Mouse (Mus musculus) lung, postnatal 36 days (tissue): ENCODE results near the gene Aipl1.

Source experiments
- DNase-seq: peaks from one replicate; pipeline ENCODE4 v3.0.0; 2022; ENCODE audit warnings: mixed read lengths

Gene Aipl1

GRCm38 (mm10) chr11:72049171-72049759, 12.0 kb upstream of the Aipl1 start:
- no peak for DNase-seq

GRCm38 (mm10) chr11:72048730-72049129, 11.4 kb upstream of the Aipl1 start:
- DNase-seq, result no peak

GRCm38 (mm10) chr11:72044231-72044630, 6.9 kb upstream of the Aipl1 start:
- DNase-seq, result no peak

DNA sequence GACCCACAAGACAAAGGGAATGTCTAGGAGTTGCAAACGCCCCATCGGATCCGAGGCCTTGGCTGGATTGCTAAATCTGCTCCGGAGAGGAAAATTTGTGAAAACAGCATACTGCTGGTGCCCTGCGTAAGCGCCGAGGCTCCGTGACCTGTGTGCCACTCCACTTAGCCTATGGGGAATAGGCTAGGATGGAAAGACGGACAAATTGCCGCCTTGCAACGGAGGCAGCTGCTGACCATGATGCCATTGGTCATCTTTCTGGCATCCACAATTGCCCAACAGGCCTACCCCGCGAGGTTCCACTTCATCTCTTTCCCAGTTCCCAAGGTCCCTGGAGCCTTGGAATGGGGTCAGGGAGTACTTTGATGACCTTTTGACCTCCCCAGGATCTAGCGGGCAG, 5.3 kb upstream of the Aipl1 start:
- no peak for DNase-seq

DNA sequence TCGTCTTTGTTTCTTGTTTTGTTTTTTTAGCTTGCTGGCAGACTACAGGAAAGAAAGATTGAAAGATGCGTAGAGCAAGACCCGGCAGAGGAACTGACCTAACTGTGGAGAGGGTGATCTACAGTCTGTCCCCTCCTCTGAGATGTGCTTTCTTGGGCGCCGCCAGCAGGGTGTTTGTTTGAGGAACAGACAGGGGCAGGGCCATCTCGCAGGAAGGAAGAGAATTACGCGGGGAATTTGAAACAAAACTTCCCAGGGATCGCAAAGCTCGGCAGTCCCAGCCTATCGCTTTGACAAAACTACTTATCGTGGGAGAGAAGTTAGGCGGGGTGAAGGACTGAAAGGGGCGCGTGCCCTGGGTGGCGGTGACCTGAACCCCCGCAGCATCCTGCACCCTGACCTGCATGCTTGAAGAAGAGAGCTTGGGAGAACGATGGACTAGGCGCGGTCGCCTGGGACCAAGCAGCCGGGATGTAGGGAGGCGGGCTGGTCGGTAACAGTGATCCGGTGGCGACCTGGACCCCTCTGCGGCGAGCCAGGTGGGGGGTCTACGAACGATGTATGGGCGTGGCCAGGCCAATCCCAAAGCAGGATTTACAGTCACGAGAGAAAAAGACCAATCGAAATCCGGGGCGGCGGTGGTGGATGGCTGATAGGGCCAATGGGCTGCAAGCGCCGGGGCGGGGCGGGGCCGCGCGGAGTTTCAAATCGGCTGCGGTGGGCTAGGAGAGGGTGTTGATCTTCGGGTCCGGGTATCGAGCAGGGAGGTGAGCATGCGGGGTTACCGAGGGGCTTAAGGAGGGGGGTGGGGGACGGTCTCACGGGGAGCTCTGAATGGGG, 4.7 kb upstream of the Aipl1 start, which contains the start of gene Pimreg:
Gene Pimreg, plus strand, starts transcription at position 265 of the 840 bp plus-strand sequence.
- peak; percentile 85 for DNase-seq

DNA sequence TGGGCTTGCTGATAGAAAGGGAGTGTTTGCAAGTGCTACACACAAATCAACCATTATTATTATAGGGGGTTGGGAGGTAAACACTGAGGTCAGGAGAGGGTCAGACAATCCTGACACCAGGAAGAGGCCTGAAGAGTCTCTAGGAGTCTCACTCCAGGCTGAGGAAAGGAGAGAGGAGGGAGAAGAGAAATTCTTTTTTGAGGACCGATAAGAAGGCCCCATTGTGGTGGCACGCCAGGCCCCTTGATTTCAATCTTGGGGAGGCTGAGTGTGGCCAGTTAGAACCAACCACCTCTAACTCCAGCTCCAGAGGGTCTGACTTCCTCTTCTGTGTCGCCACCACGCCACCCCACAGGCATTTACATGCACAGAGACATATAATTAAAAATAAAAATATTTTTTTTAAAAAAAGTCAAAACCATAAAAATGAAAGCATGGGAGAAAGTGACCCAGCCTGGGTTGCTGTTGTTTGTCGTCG, 4.0 kb upstream of the Aipl1 start:
- no peak for DNase-seq

DNA sequence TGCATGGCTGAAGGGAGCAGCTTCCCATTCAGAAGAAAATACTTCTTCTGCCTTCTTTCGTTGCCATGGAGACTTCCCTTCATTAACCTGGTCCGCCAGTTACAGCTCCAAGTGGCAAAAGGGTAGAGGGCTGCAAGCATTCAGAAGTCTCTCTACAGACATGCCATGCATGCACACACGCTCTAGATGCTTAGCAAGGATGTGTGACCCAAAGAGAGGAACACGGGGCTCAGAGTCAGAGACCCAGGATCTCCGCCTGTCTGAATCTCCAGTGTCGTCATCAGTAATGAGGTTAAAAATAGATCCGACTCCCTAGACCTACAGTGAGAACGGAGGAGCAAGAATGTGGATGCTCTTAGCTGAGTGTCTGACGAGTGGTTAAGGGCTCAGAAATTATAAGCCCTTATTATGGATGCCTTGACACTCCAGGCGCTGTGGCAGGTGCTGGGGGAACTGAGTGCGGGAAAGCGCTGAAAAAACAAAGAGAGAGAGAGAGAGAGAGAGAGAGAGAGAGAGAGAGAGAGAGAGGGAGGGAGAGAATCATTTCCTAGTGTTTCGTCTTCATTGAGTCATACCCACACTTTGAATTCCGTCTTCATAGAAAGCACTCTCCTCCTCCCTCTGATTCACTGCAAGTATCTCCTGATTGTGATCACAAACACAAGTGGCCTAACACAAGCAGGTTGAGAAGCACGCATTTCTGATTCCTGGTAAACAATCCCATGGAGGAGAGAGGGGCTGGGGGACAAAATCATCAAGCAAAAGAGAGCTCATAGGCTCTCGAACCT, 2.5 kb upstream of the Aipl1 start:
- DNase-seq, result no peak

- peak; percentile 78 for DNase-seq
These were observed 687 bp upstream of the Aipl1 start for GRCm38 (mm10) chr11:72037996-72038395.

DNA sequence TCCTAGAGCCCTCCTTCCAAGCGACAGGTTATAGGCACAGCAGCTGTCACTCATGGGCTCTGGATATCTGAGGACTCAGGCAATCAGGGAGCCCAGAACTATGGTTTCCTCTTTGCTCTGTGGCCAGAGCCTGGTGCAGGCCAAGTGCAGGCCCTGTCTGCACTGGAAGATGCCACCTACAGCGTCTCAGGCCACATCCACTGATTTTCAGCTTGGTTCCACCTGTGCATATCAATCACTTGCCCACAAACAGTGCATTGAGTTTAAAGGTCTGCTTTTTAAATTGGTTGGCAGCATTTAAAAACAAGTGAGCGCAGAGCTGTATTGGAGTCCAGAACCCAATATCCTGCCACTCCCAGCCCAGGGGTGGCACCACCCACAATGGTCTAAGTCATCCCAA, 4.7 kb downstream of the Aipl1 start:
- no peak for DNase-seq

- DNase-seq, result no peak
These were observed 5.2 kb downstream of the Aipl1 start for GRCm38 (mm10) chr11:72032091-72032490.

- no peak for DNase-seq
These were observed 6.0 kb downstream of the Aipl1 start for GRCm38 (mm10) chr11:72031353-72031752.

DNA sequence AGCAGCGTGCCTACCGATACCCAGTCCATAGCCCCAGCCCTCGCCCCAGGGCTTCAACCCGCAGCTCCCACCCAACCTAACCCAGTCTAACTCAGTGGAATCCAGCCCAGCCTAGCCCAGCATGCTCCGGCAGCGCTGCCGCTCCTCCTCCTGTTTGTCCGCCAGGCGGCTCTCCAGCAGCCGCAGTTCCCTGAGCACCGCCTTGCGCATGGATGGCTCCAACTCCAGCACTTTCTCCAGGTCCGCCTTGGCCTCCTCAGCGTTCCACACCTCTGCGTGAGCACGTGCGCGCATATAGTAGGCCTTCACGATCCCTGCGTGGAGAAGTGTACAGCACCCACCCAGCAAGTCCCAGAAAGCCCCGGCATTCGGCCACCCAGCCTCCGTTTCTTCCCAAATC, 8.2 kb downstream of the Aipl1 start:
- DNase-seq, result no peak

DNA sequence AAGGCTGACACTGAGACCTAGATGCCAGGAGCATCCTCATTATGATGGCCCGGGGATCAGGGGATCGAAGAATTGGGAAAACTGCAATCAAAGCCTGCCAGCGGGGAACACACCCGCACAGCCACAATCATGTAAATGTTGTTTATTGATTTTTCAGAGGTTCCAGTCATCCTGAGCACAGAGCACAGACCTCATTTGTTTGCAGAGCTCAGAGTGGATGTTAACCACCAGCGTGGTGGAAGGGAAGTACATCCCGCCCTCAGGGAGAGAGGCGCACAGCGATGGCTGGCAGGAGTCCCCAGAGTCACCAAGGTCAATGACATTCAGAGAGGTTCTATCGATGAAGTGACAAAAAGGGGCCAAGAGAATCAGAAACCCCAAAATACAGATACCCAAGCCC, 9.5 kb downstream of the Aipl1 start:
- DNase-seq, result no peak

DNA sequence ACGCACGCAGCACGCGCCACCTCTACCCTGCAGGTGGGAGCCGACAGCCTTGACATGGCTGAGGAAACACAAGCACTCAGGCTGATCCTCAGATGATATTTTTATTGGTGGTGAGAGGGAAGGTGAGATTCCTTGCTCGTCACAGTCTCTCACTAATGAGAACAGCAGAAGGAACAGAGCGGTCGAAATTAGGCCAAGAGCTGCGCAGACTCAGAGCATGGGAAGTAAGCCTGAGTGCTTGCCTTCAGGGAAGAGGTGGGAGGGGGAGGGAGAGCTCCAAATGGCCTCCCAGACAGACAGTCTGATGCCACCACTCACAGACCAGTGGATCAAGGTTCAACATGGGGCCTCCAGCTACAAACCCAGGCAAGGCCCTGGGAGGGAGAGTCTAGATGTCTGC, 10.8 kb downstream of the Aipl1 start:
- DNase-seq, result no peak

- DNase-seq, result no peak
These were observed 11.5 kb downstream of the Aipl1 start for GRCm38 (mm10) chr11:72025843-72026242.

DNA sequence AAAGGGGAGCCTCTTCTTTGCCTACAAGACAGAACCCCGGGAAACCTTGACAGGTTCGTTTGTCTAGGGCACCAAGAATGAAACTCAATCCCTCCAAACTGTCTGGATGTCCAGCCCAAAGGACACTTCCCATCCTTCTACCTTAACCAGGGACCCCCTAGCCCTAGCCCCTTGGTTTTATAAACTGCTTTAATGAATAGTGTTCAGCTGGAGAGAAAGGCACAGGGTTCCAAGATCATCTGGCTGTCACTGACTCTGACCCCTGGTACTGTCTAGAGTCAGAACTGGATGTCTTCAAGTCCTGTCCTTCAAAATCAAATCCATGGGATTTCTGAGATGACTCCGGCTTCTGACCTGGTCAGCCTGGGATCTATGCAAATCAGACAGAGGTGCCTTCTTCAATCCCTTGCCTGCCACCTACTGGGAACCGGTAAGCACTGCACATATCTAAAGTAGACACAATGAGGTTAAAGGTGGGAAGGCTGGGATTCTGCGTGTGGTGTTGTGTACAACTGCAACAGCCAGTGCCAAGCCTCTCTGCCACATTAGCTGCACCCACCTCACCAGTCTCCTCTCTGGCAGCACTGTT, 13.0 kb downstream of the Aipl1 start:
- peak; percentile 85 for DNase-seq

GRCm38 (mm10) chr11:72023581-72023980, 13.7 kb downstream of the Aipl1 start:
- DNase-seq, result no peak

DNA sequence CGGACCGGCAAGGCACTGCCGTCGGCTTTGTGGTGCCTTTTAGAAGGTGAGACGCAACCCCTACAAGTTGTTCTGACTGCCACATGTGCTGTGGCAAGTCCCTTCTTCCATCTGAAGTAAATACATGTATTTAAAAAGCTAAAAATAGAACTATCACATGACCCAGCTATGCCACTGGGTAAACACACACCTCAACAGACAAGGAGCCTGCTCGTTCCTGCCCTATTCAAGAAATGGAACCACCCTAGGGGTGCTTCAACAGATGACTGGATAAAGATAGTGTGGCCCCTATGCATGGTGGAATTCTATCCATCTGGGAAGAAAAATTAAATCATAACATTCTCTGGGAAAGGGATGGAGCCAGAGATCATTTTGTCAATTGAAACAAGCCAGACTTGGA, 14.5 kb downstream of the Aipl1 start:
- DNase-seq, result no peak

DNA sequence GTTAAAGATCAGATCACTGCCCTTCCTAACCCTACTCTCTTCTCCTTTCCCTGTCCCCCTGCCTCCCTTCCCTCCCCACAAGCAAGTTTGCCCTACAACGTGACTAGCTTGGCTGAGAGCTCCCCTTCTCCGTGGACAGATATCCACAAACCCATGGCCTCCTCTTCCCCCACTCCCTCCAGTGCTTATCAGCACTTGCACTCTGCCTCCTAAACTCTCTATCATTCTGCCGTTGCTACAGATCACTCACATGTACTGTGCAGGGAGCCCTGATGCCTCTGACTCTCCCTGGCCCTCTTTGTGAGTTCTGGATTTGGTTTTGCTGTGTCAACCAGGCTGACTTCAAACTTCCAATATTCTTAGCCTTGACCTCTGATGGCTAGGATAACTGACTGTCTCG, 16.3 kb downstream of the Aipl1 start:
- DNase-seq, result no peak

GRCm38 (mm10) chr11:72017253-72017601, 20.1 kb downstream of the Aipl1 start:
- no peak for DNase-seq

DNA sequence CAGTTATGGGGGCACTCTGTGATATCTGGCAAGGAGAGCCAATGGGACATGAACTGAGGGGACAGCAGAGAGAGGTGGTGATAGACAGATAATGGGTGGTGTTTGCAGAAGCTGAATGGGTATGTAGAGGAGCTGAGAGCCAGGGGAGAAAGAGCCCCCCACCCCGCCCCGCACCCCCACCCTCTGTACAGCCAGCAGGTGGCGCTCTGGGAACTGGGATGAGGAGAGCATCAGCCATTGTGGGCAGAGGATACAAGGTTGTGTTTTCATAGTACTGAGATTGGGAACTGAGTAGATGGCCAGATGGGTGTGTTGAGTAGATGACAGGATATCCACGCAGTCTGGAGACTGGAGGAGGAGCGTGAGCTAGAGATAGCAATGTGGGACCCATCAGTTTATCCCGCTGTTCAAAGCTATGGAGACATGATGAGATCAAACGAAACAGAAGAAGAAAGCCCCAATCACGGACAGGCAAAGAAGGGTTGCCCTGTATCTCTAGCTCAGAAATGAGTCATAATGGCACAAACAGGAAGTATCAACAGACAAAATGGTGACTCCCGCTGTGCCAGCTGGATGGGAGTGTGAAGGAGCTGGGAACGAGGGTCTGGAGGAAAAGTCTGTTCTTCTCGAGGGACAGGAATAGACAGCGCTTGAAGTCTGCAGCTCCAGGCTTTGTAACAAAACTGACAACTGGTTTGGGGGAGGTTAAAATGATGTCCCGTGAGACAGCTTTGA, 20.6 kb downstream of the Aipl1 start:
- DNase-seq, result no peak

DNA sequence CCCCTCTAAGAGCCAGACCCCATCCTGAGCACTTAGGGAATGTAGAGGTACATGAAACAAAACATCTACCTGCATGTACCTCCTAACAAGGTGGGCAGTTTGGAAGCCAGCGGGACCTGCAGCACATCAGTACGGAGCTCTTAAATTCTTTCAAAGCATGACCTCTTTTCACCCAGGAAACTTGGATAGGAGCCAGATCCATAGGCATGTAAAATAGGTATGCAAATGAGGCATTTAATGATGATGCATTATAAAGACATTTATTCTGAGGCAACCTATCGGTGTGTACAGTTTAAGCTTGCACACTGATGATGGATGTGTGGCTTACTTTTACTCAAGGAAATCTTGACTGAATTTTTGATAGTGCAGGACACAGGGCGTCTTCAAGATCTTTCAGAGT, 22.6 kb downstream of the Aipl1 start:
- no peak for DNase-seq

GRCm38 (mm10) chr11:72011955-72012354, 25.4 kb downstream of the Aipl1 start:
- DNase-seq, result no peak
